Mouse (Mus musculus) ES-E14 (cell line): ENCODE measurements at regions not wholly inside any gene's neighbourhood (a gene's known extent, or its start where the extent isn't known, plus 50 kb on each side); places are given as distances from the start of the nearest gene placed in this dataset.

Experiments used
- CHD2 ChIP-seq: IDR thresholded peaks from 2 replicates; pipeline ENCODE4 v1.6.1; 2014; ENCODE audit warnings: mild to moderate bottlenecking, low read depth, low read length, inconsistent platforms
- ZC3H11A ChIP-seq: IDR thresholded peaks from 2 replicates; pipeline ENCODE4 v1.6.1; 2012; ENCODE audit warnings: low read depth, mild to moderate bottlenecking, inconsistent platforms, low read length, borderline replicate concordance
- ZNF384 ChIP-seq: IDR thresholded peaks from 2 replicates; pipeline ENCODE4 v1.6.1; 2012; ENCODE audit warnings: low read depth, low read length, inconsistent platforms

DNA sequence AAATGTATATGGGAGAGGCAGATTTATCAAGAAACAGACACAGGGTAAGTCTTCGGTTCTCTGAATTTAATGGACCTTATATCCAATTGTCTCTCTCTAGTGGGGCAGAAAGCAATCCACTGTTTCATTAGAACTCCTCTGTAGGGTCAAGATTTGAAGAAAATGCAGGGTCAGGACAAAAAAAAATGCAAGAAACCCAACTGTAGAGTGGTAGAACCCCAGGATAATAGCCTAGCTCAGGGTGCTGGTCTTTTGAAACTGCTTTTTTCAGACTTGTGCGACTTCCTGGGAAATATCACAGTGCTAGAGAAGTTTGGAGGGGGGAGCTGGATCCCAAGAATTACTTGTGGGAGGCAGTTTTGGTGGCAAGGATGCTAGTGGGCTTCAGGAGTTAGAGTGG, 162.0 kb downstream of the Barhl2 start:
- TF ChIP-seq ZNF384 = no peak
- no peak for TF ChIP-seq CHD2
- TF ChIP-seq ZC3H11A = no peak
